Mouse (Mus musculus) stomach, postnatal 0 days (tissue): ENCODE data around the gene Adamtsl1. TPM values are rescaled to one million over a fixed set of nuclear protein-coding genes. Genes with fewer than 3 reads are reported as not detected.
A peak's percentile ranks its signal among the peaks of the same experiment; 100 is the strongest.

Experiments
- ATAC-seq: fragments of 200-750 bp; cut with Nextera tagmentation; 2 replicates; pipeline ENCODE4 v1.8.0; 2017; ENCODE audit not compliant: low FRiP score, low TSS enrichment
- DNase-seq: peaks from one replicate; pipeline ENCODE4 v3.0.0-alpha.2; 2016; ENCODE audit warnings: low spot score
- H3K27ac ChIP-seq: fragments of 300-500 bp; sonication (generic); replicated peaks from 2 replicates; pipeline ENCODE4 v1.5.1; 2014; ENCODE audit warnings: mild to moderate bottlenecking, control low read depth
- H3K27me3 ChIP-seq: fragments of 300-500 bp; sonication (generic); 2 replicates; pipeline ENCODE4 v1.6.1; 2014; ENCODE audit warnings: low read length; ENCODE audit not compliant: control insufficient read depth, insufficient read depth
- H3K36me3 ChIP-seq: fragments of 300-500 bp; sonication (generic); 2 replicates; pipeline ENCODE4 v1.6.1; 2014; ENCODE audit warnings: low read length, mixed read lengths; ENCODE audit not compliant: control insufficient read depth, insufficient read depth
- H3K4me1 ChIP-seq: fragments of 300-500 bp; sonication (generic); replicated peaks from 2 replicates; pipeline ENCODE4 v1.6.1; 2014; ENCODE audit warnings: antibody characterized with exemption; ENCODE audit not compliant: control insufficient read depth, insufficient read depth
- H3K4me2 ChIP-seq: fragments of 300-500 bp; sonication (generic); replicated peaks from 2 replicates; pipeline ENCODE4 v1.6.1; 2014; ENCODE audit warnings: low read depth, mild to moderate bottlenecking, control low read depth, moderate library complexity
- H3K4me3 ChIP-seq: fragments of 300-500 bp; sonication (generic); 2 replicates; pipeline ENCODE4 v1.5.1; 2014; ENCODE audit warnings: low read depth, low read length, control low read depth
- H3K9ac ChIP-seq: fragments of 300-500 bp; sonication (generic); 2 replicates; pipeline ENCODE4 v1.6.1; 2014; ENCODE audit warnings: mild to moderate bottlenecking, low read length, control low read depth, mixed read lengths
- H3K9me3 ChIP-seq: fragments of 300-500 bp; sonication (generic); 2 replicates; pipeline ENCODE4 v1.6.1; 2016; ENCODE audit warnings: low read length; ENCODE audit not compliant: control insufficient read depth
- CTCF ChIP-seq: IDR thresholded peaks from 2 replicates; pipeline ENCODE4 v1.5.1; 2016; ENCODE audit warnings: antibody characterized with exemption, low read depth, mild to moderate bottlenecking, moderate library complexity
- EP300 ChIP-seq: optimal IDR thresholded peaks from 2 replicates; pipeline ENCODE3; 2016; ENCODE audit warnings: antibody characterized with exemption
- WGBS: fragments of 180-500 bp; shearing (Covaris S2); extraction: QIAGEN DNeasy Blood & Tissue Kit; methylation state at CpG from one replicate; pipeline ENCODE4 v1.1.7; 2014; 5-methylcytosine and 5-hydroxymethylcytosine counted together
- polyA plus RNA-seq: library from polyadenylated mRNA; unstranded; fragments of >200 nt; fragmentation: Nextera tagmentation; extraction: Ambion mirVana; gene quantifications from 2 replicates; pipeline ENCODE4 v1.2.1, GENCODE M21; 2015

Gene Adamtsl1
- polyA plus RNA-seq, 1 experiment from 2014 or later = 7.3 TPM

- no peak overlapping the region for H3K9ac ChIP-seq
- no peak overlapping the region for H3K4me3 ChIP-seq
- H3K27ac ChIP-seq = no peak overlapping the region
- DNase-seq = peak; percentile 18
- peak; percentile 95 for TF ChIP-seq CTCF
- no peak for TF ChIP-seq EP300
- H3K9me3 ChIP-seq = no peaks in the 10 kb centered on the region
- WGBS = 85% methylated on average over 1 of the region's 1 CpGs
- H3K27me3 ChIP-seq = no peaks in the 10 kb centered on the region
- H3K36me3 ChIP-seq = no peaks in the 10 kb centered on the region
- H3K4me1 ChIP-seq = no peaks in the 10 kb centered on the region
- no peak for ATAC-seq
- no peak overlapping the region for H3K4me2 ChIP-seq
Measured at GRCm38 (mm10) chr4:85819169-85819568, 305.2 kb downstream of the Adamtsl1 start.

GRCm38 (mm10) chr4:85819921-85820320 lies 305.9 kb downstream of the Adamtsl1 start:
- H3K27me3 ChIP-seq = no peaks in the 10 kb centered on the region
- no peak for DNase-seq
- no peak overlapping the region for H3K27ac ChIP-seq
- WGBS = 35% methylated on average over 1 of the region's 1 CpGs
- no peak for ATAC-seq
- no peak overlapping the region for H3K4me3 ChIP-seq
- H3K36me3 ChIP-seq = no peaks in the 10 kb centered on the region
- no peak overlapping the region for H3K4me2 ChIP-seq
- H3K4me1 ChIP-seq = no peaks in the 10 kb centered on the region
- no peaks in the 10 kb centered on the region for H3K9me3 ChIP-seq
- TF ChIP-seq EP300 (no peak), CTCF (no peak)
- H3K9ac ChIP-seq = no peak overlapping the region

GRCm38 (mm10) chr4:85823952-85824704 lies 310.2 kb downstream of the Adamtsl1 start:
- no peak overlapping the region for H3K4me3 ChIP-seq
- ATAC-seq = no peak
- no peaks in the 10 kb centered on the region for H3K27me3 ChIP-seq
- no peak overlapping the region for H3K4me2 ChIP-seq
- H3K9me3 ChIP-seq = no peaks in the 10 kb centered on the region
- TF ChIP-seq CTCF (no peak), EP300 (no peak)
- H3K36me3 ChIP-seq = no peaks in the 10 kb centered on the region
- WGBS = 51% methylated on average over 8 of the region's 8 CpGs
- no peak overlapping the region for H3K9ac ChIP-seq
- DNase-seq = no peak
- no peaks in the 10 kb centered on the region for H3K4me1 ChIP-seq
- H3K27ac ChIP-seq = no peak overlapping the region

GRCm38 (mm10) chr4:85824705-85825085 lies 310.7 kb downstream of the Adamtsl1 start:
- Histone ChIP-seq H3K4me1 (no peaks in the 10 kb centered on the region), H3K4me2 (no peak overlapping the region), H3K27me3 (no peaks in the 10 kb centered on the region), H3K4me3 (no peak overlapping the region), H3K9me3 (no peaks in the 10 kb centered on the region), H3K36me3 (no peaks in the 10 kb centered on the region), H3K9ac (no peak overlapping the region), H3K27ac (no peak overlapping the region)
- no peak for ATAC-seq
- 55% methylated on average over 1 of the region's 1 CpGs for WGBS
- no peak for DNase-seq
- TF ChIP-seq EP300 = no peak
- TF ChIP-seq CTCF = no peak

- no peak overlapping the region for H3K4me3 ChIP-seq
- DNase-seq = no peak
- H3K9me3 ChIP-seq = no peaks in the 10 kb centered on the region
- no peak overlapping the region for H3K9ac ChIP-seq
- no peak overlapping the region for H3K27ac ChIP-seq
- no peak overlapping the region for H3K4me2 ChIP-seq
- ATAC-seq = no peak
- H3K4me1 ChIP-seq = no peaks in the 10 kb centered on the region
- TF ChIP-seq EP300 (no peak), CTCF (no peak)
- no peaks in the 10 kb centered on the region for H3K27me3 ChIP-seq
- H3K36me3 ChIP-seq = no peaks in the 10 kb centered on the region
Measured at GRCm38 (mm10) chr4:85837058-85837457, 323.1 kb downstream of the Adamtsl1 start.

- TF ChIP-seq CTCF = no peak
- TF ChIP-seq EP300 = no peak
- Histone ChIP-seq H3K4me2 (no peak overlapping the region), H3K4me3 (no peak overlapping the region), H3K36me3 (no peaks in the 10 kb centered on the region), H3K4me1 (no peaks in the 10 kb centered on the region), H3K9me3 (no peaks in the 10 kb centered on the region), H3K27me3 (no peaks in the 10 kb centered on the region), H3K9ac (no peak overlapping the region), H3K27ac (no peak overlapping the region)
- DNase-seq (no peak), ATAC-seq (no peak)
- 64% methylated on average over 5 of the region's 5 CpGs for WGBS
Measured at GRCm38 (mm10) chr4:85837532-85837965, 323.6 kb downstream of the Adamtsl1 start.
